Mouse (Mus musculus) heart, adult 8-10 months (tissue): ENCODE measurements at regions not wholly inside any gene's neighbourhood (a gene's known extent, or its start where the extent isn't known, plus 50 kb on each side); places are given as distances from the start of the nearest gene placed in this dataset.
A peak's percentile ranks its signal among the peaks of the same experiment; 100 is the strongest.

Source experiments
- DNase-seq: peaks from one replicate; pipeline ENCODE4 v3.0.0; 2022; ENCODE audit warnings: low spot score

DNA sequence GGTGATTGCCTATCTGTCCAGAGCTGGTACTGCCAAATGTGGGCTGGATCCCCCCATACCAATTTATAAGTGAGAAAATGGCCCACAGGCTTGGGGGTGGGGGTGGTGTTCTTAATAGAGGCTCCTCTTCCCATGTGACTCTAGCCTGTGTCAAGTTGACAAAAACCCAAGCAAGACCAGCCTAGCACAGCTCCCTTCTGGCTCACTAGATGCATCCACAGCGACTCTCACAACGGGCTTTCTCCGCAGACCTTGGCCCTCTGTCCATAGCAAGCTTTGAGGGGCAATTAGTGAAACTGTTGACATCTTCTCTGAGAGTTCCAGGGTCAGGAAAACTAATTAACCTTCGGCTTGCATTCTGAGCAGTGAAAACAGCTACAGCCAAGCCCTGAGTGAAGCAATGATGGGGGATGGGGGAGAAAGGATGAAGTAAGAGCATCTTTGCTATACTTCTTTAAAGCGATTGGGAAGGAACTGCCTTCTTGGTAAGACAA, 281.3 kb downstream of the Cdh26 start:
- DNase-seq = no peak

- no peak for DNase-seq
These were observed 282.1 kb downstream of the Cdh26 start for GRCm38 (mm10) chr2:178712391-178712892.

GRCm38 (mm10) chr2:178715500-178716245, 285.3 kb downstream of the Cdh26 start:
- no peak for DNase-seq

DNA sequence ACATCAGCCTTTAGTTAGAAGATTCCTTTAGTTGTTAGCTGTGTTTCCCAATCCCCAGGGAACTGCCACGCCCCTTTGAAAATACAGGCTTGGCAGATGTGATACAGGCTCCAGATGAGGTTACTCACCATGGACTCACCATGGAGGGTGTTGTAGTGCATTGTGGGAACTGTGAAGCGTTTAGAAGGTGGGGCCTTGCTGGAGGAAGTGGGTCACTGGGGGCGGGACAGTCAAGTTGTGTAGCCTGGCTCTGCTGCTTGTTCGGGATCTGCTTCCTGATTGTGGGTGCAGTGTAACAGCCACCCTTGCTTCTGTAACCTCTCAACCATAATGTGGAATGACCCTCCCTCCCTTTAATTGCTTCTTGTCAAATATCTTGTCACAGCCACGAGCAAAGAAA, 287.7 kb downstream of the Cdh26 start:
- DNase-seq = no peak

GRCm38 (mm10) chr2:178723455-178723854, 293.1 kb downstream of the Cdh26 start:
- DNase-seq = no peak

DNA sequence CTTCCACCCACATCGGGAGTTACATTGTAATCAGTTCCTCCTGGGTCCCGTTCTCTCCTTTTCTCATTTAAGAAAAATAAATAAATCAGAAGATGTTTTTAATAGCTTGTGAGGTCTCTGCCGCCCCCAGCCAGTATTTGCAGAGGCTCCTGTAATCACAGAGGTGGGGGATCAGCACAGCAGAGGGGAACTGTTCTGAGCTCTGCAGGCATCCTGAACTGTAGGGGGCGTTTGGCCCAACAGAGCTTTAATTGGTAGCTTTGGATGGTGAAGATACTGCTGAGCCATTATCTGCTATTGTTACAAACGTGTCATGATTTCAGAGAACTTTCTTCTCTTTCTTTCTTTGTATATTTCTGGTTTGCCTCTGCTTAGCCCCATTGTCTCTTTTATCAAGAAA, 293.9 kb downstream of the Cdh26 start:
- no peak for DNase-seq

DNA sequence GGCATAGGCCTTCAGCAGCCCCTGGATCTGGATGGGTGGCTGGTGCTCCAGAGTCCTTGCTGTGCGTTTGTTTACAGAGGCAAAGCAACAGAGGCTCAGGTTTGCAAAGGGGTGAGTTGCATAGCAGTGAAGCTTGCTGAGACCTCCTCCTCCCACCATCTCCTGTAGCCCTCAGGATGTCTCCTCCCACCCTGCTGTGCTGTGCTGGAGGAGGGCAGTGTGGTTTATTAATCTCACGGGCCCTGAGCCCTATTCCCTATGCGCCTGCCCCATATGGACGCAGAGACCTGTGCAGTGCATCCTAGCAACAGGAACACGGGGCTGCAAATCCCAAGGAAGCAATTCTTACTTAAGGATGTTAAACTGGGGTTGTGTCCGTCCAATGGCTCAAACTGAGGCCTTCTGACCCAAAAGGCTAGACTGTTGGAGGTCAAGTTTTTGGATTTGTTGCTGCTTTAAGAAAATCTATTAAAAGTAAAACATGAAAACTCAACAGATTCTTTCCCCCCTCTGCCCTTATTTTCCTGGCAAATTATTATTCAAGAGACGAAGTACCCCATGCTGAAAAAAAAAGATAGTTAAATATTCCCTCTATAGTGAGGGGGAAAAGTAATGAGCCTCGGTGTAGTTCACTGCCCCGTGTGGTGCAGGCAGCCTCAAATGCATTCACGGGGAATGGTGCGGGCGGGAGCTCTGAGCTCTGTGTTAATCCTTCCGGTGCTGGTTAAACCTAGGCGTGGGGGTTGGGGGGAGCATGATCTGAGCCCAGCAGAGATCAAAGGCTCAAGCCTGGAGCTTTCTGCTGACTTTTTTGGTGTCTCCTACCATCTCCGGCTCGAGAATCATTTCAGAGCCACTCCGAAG, 297.8 kb downstream of the Cdh26 start:
- DNase-seq = no peak

- no peak for DNase-seq
These were observed 298.4 kb downstream of the Cdh26 start for GRCm38 (mm10) chr2:178728794-178729120.

GRCm38 (mm10) chr2:178735099-178735498, 304.8 kb downstream of the Cdh26 start:
- DNase-seq = no peak

DNA sequence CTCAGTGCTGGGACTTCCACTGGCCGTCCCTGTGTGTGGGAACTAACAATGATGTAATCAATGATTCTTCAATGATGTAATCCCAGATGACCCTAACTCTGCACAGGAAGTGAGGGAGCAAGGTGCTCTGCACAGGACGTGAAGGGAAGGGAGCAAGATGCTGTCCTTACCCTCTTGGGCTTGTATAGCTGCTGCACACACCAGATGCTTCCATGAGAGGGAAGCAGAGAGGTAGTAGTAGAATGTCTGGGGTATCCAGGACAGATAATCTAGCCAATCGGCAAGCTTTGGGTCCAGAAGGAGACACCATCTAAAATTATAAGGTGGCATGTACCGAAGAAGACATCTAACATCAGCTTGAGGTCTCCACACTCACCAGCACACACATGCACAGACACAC, 314.3 kb downstream of the Cdh26 start:
- DNase-seq = no peak

GRCm38 (mm10) chr2:178745296-178746015, 315.1 kb downstream of the Cdh26 start:
- no peak for DNase-seq

GRCm38 (mm10) chr2:178751247-178751646, 320.9 kb downstream of the Cdh26 start:
- DNase-seq = no peak

GRCm38 (mm10) chr2:178758366-178758765, 328.0 kb downstream of the Cdh26 start:
- peak; percentile 42 for DNase-seq

DNA sequence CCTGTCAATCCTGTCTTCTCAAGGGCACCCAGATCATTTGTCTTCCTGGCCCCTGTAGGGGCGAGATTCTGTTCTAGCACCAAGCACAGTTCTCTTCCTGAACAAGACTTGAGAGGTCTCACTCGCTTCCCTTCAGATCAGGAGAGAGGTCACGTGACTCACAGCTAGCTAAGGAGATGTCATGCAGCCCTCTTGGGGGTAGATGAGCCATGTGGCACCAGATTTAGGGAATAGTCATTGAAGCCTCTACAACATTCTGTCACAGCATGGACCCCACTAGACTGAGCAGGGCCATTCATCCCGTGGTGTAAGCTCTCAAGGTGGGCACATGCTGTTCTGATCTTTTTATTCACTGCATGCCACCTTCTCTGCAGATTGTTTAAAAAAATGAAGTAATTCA, 338.2 kb downstream of the Cdh26 start:
- no peak for DNase-seq

DNA sequence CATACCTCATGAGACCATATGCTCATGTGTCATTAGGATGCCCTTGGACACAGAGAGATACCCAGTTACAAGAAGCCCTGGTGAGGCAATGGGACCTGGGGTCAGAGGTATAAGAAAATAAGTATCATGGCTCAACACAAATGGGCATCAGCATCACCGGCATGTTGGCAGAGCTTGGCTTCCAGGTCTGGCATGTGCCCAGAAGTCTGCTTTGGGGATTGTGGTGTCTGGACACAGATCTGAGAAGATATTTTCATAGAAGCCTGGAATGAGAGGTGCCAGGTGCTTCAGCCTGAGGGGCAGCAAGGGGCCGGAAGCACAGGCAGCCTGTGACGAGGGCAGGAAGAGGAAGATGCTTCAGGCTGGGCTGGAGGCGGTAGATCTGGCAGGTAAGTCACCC, 338.7 kb downstream of the Cdh26 start:
- DNase-seq = no peak

GRCm38 (mm10) chr2:178771435-178771834, 341.1 kb downstream of the Cdh26 start:
- DNase-seq = no peak

GRCm38 (mm10) chr2:178771881-178772280, 341.6 kb downstream of the Cdh26 start:
- DNase-seq = no peak

DNA sequence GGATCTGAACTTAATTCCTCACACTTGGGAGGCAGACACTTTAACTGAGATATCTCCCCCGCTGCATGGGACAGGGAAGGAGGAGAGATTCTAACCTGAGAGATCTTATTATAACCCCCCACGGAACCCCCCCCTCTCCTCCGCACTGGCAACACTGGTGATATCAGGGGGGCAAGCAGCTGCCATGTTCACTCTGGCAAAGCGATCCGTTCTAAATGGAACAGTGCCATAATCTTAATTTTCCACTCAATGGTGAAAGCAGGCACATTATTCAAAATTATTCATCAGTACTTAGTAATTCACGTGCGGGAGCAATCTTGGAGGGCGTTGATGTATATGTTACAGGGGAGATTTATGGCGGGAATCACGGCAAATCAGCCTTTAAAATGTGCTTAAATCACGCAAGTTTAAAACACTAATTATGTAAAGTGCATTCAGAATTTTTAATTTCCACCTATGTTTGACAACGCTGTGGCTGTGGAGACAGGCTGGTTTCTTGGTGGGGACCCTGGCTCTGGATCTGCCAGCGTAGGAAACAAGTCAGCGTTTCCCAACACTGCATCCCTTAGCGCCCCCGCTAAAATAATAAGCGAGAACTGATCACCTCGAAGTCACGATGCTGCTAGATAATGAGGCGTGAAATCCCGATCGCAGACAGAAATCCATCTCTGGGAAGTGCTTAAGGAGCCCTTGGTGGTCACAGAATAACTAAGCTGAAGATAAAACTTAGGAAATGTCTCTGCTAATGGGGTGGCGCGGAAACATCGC, 354.7 kb downstream of the Cdh26 start:
- no peak for DNase-seq

DNA sequence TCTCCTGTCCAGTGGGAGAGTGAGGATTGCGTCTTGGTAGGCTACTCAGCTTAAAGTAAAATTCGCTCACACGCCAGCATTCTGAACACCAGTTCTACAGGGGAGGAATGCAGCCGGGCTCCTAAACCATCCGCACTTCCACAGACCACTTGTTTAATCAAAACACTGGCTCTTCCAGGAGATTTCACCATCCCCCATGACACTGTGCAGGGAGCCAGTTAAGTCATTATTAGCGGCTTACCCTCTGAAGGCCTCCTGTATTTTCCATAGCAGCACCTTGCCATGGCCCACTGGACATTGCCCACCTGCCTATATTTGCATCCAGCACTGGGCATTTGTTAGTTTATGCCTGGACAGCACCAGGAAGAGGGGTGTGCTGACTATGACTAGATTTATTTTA, 355.5 kb downstream of the Cdh26 start:
- DNase-seq = no peak

DNA sequence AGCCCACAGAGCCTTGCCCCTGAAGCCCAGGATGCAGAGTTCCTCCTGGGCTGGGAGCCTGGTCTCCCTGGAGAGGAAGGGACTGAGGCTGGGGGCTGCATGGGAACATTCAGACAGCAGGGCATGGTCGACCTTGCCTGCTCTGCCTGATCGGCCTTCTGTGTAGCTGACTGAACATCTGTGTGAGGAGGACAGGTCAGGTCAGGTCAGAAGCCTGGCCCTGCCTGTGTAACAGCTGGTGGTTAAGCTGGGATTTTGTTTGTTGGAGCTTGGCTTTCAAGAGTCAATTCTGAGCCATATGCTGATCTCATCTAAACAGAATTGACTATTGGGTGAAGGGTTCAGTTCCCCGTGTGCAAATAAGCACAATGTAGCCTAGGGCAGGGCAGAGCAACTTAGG, 365.5 kb downstream of the Cdh26 start:
- no peak for DNase-seq

DNA sequence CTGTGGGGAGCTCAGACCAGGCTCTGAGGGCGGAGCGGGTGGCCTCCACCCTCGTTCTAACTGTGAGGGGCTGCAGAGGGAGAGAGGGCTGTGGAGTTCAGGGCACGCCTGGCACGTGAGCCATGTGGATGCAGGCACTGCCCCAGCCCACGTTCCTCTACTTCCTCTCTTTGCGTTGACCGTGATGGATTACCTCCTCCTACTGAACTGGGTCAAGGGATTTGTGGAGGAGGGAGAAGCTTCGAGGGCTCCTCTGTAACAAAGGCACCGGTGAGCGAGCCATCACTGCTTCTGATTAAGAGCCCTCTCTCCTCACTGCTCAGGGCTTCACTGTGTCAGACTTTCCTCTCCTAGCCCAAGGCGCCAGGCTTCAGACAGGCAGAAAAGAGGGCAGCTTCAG, 371.1 kb downstream of the Cdh26 start:
- no peak for DNase-seq
